Mouse (Mus musculus): ENCODE data around the gene Herc6. TPM values are rescaled to one million over a fixed set of nuclear protein-coding genes. Genes with fewer than 3 reads are reported as not detected.

The Herc6 gene
- total and polyA plus RNA-seq, 3 experiments = 2.4 to 5.1 TPM; not detected in 1

DNA sequence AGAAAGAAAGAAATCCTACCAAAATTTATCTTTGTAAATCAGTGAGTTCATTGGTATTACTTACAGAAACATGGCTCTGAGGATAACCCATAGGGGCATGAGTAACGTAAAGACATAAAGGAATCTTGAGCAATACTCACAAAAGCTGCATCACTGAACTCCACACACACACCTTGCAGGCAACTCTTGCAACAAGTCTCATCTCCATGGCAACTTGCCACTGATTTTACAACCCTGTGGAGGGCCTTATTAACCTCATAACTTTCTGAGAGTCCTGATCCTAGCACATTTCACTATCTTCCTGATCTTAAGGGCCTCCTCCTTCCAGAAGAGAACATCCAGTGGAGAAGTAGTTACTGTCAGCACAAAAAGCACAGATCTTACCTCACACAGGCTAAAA is 17.3 kb upstream of the Herc6 start:
- H3K79me2 ChIP-seq (ENCODE audit: control insufficient read depth, insufficient read depth, low read length, poor library complexity) = no peaks in the 10 kb centered on the region

DNA sequence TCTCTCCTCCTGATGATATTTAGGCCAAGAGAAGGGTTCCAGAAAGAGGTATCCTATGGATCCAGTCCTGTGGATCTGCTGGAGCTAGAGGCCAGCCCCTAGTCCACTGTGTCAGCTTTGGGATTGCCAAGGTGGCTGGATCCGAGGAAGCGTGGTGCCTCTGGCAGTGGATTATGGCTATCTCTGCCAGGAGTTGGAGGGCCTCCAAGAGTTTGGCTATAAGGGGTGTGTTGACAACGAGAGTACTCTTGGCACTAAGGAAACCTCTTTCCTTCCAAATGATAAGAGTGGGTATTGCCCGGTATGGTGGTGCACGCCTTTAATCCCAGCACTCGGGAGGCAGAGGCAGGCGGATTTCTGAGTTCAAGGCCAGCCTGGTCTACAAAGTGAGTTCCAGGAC is 15.3 kb upstream of the Herc6 start:
- TF ChIP-seq ZMIZ1 (IDR thresholded peaks at IDR 0.05; ENCODE audit: low read depth, low read length) = no peak
- no peak for DNase-seq (ENCODE audit: low read depth, low spot score)
- Histone ChIP-seq H3K4me3 (ENCODE audit: control insufficient read depth in 1 of 2, insufficient read depth in 1 of 2, low read depth in 2 of 2, low read length in 2 of 2) (no peak overlapping the region), H3K36me3 (ENCODE audit: control insufficient read depth in 1 of 2, insufficient read depth in 2 of 2, low read length in 2 of 2) (no peaks in the 10 kb centered on the region), H3K27ac (ENCODE audit: control insufficient read depth, low read depth, low read length) (no peak overlapping the region), H3K4me1 (ENCODE audit: control insufficient read depth in 1 of 2, insufficient read depth in 2 of 2, low read length in 2 of 2) (no peaks in the 10 kb centered on the region), H3K27me3 (ENCODE audit: control insufficient read depth in 1 of 2, insufficient read depth in 2 of 2, low read length in 2 of 2) (no peaks in the 10 kb centered on the region; a peak in 1 of 4 replicates), H3K79me2 (ENCODE audit: control insufficient read depth, insufficient read depth, low read length, poor library complexity) (no peaks in the 10 kb centered on the region), H3K9me3 (replicated peaks; ENCODE audit: insufficient read depth, low read length) (no peaks in the 10 kb centered on the region), H3K9ac (ENCODE audit: control insufficient read depth, low read depth, low read length, poor library complexity, severe bottlenecking) (no peak overlapping the region)

More for the DNA sequence above, 17.3 kb upstream of the Herc6 start:
- no peak for DNase-seq (ENCODE audit: low read depth, low spot score)
- TF ChIP-seq TCF12 (IDR thresholded peaks at IDR 0.05; ENCODE audit: low read depth, low read length) = no peak
- no peak for TF ChIP-seq GATA1 (IDR thresholded peaks at IDR 0.05; ENCODE audit: low read depth, low read length)
- TF ChIP-seq POLR2AphosphoS5 (IDR thresholded peaks at IDR 0.05; ENCODE audit: borderline replicate concordance, low read depth, low read length) = no peak
- no peak for TF ChIP-seq CHD1 (IDR thresholded peaks at IDR 0.05; ENCODE audit: low read depth, low read length)
- no peak for TF ChIP-seq BHLHE40 (IDR thresholded peaks at IDR 0.05; ENCODE audit: borderline replicate concordance, low read depth, low read length)
- no peak for TF ChIP-seq EP300 (IDR thresholded peaks at IDR 0.05; ENCODE audit: low read depth in 1 of 2, low read length in 2 of 2)
- TF ChIP-seq RCOR1 (IDR thresholded peaks at IDR 0.05; ENCODE audit: low read depth, low read length) = no peak
- TF ChIP-seq MXI1 (IDR thresholded peaks at IDR 0.05; ENCODE audit: low read depth, low read length) = no peak
- TF ChIP-seq POLR2AphosphoS2 (IDR thresholded peaks at IDR 0.05; ENCODE audit: low read length) = no peak
- no peak for TF ChIP-seq MYC (IDR thresholded peaks at IDR 0.05; ENCODE audit: low read depth, low read length)
- TF ChIP-seq ZC3H11A (IDR thresholded peaks at IDR 0.05; ENCODE audit: low read depth, low read length) = no peak
- no peak for TF ChIP-seq NELFE (IDR thresholded peaks at IDR 0.05; ENCODE audit: low read depth, low read length)
- TF ChIP-seq MAFK (IDR thresholded peaks at IDR 0.05; ENCODE audit: borderline replicate concordance, low read depth, low read length) = no peak
- TF ChIP-seq CTCF (IDR thresholded peaks at IDR 0.05 in 2 of 3, conservative IDR thresholded peaks at IDR 0.05 in 1 of 3; ENCODE audit: control insufficient read depth in 1 of 3, insufficient read depth in 1 of 3, low read depth in 2 of 3, low read length in 3 of 3, poor library complexity in 1 of 3, severe bottlenecking in 1 of 3) = no peak
- no peak for TF ChIP-seq MAX (IDR thresholded peaks at IDR 0.05; ENCODE audit: low read length)
- no peak for TF ChIP-seq RAD21 (IDR thresholded peaks at IDR 0.05; ENCODE audit: low read depth, low read length)
- TF ChIP-seq KAT2A (conservative IDR thresholded peaks at IDR 0.05; ENCODE audit: low read depth, low read length) = no peak
- no peaks in the 10 kb centered on the region for H3K4me1 ChIP-seq (ENCODE audit: control insufficient read depth in 1 of 2, insufficient read depth in 2 of 2, low read length in 2 of 2)
- no peak overlapping the region for H3K27ac ChIP-seq (ENCODE audit: control insufficient read depth, low read depth, low read length)
- H3K9ac ChIP-seq (ENCODE audit: control insufficient read depth, low read depth, low read length, poor library complexity, severe bottlenecking) = no peak overlapping the region
- H3K36me3 ChIP-seq (ENCODE audit: control insufficient read depth in 1 of 2, insufficient read depth in 2 of 2, low read length in 2 of 2) = no peaks in the 10 kb centered on the region
- no peak overlapping the region for H3K4me3 ChIP-seq (ENCODE audit: control insufficient read depth in 1 of 2, insufficient read depth in 1 of 2, low read depth in 2 of 2, low read length in 2 of 2)
- H3K27me3 ChIP-seq (ENCODE audit: control insufficient read depth in 1 of 2, insufficient read depth in 2 of 2, low read length in 2 of 2) = no peaks in the 10 kb centered on the region; a peak in 1 of 4 replicates
- no peaks in the 10 kb centered on the region for H3K9me3 ChIP-seq (replicated peaks; ENCODE audit: insufficient read depth, low read length)

All from MEL (cell line).